Mouse (Mus musculus) forebrain, embryonic 15.5 days (tissue): ENCODE results near the gene Sgsm3. TPM values are rescaled to one million over a fixed set of nuclear protein-coding genes. Genes with fewer than 3 reads are reported as not detected.

Experiments
- ATAC-seq: fragments of 200-750 bp; cut with Nextera tagmentation; replicated peaks from 2 replicates; pipeline ENCODE4 v1.8.0; 2017; ENCODE audit warnings: mild to moderate bottlenecking, moderate TSS enrichment, moderate library complexity
- H3K27ac ChIP-seq: fragments of 300-500 bp; sonication (generic); replicated peaks from 2 replicates; pipeline ENCODE4 v1.5.1; 2015; ENCODE audit warnings: mild to moderate bottlenecking, inconsistent platforms
- H3K27me3 ChIP-seq: fragments of 300-500 bp; sonication (generic); 2 replicates; pipeline ENCODE4 v1.6.1; 2015; ENCODE audit warnings: inconsistent platforms
- H3K36me3 ChIP-seq: fragments of 300-500 bp; sonication (generic); 2 replicates; pipeline ENCODE4 v1.6.1; 2015; ENCODE audit warnings: mild to moderate bottlenecking, inconsistent platforms
- H3K4me1 ChIP-seq: fragments of 300-500 bp; sonication (generic); 2 replicates; pipeline ENCODE4 v1.6.1; 2015; ENCODE audit warnings: inconsistent platforms
- H3K4me2 ChIP-seq: fragments of 300-500 bp; sonication (generic); replicated peaks from 2 replicates; pipeline ENCODE4 v1.6.1; 2015; ENCODE audit warnings: mild to moderate bottlenecking, inconsistent platforms
- H3K4me3 ChIP-seq: fragments of 300-500 bp; sonication (generic); 2 replicates; pipeline ENCODE4 v1.5.1; 2015; ENCODE audit warnings: mild to moderate bottlenecking, inconsistent platforms
- H3K9ac ChIP-seq: fragments of 300-500 bp; sonication (generic); replicated peaks from 2 replicates; pipeline ENCODE4 v1.6.1; 2015; ENCODE audit warnings: mild to moderate bottlenecking, inconsistent platforms
- H3K9me3 ChIP-seq: fragments of 300-500 bp; sonication (generic); 2 replicates; pipeline ENCODE4 v1.6.1; 2016; ENCODE audit warnings: inconsistent platforms
- WGBS: fragments of 180-500 bp; shearing (Covaris S2); methylation state at CpG from one replicate; pipeline ENCODE4 v1.1.7; 2015; ENCODE audit warnings: mixed read lengths; 5-methylcytosine and 5-hydroxymethylcytosine counted together
- polyA plus RNA-seq: library from polyadenylated mRNA; unstranded; fragments of >200 nt; fragmentation: Nextera tagmentation; extraction: Ambion mirVana; gene quantifications from 2 replicates; pipeline ENCODE4 v1.2.1, GENCODE M21; 2015

Gene Sgsm3
- polyA plus RNA-seq, 1 experiment from 2014 or later, result 56.6 TPM

GRCm38 (mm10) chr15:81012359-81012758 lies 34.8 kb downstream of the Sgsm3 start:
- WGBS, result 84% methylated on average over 4 of the region's 4 CpGs
- Histone ChIP-seq H3K27ac (no peak overlapping the region), H3K9ac (no peak overlapping the region), H3K9me3 (no peaks in the 10 kb centered on the region), H3K4me1 (no peaks in the 10 kb centered on the region), H3K4me3 (no peak overlapping the region), H3K27me3 (no peaks in the 10 kb centered on the region), H3K4me2 (no peak overlapping the region), H3K36me3 (peaks cover 61% of the 10 kb centered on the region)
- no peak for ATAC-seq

- H3K27me3 ChIP-seq, result no peaks in the 10 kb centered on the region
- no peaks in the 10 kb centered on the region for H3K9me3 ChIP-seq
- H3K4me3 ChIP-seq, result no peak overlapping the region
- H3K4me1 ChIP-seq, result no peaks in the 10 kb centered on the region
- ATAC-seq, result no peak
- WGBS, result 92% methylated on average over 7 of the region's 7 CpGs
- peaks cover 69% of the 10 kb centered on the region for H3K36me3 ChIP-seq
- H3K9ac ChIP-seq, result no peak overlapping the region
- H3K27ac ChIP-seq, result no peak overlapping the region
- no peak overlapping the region for H3K4me2 ChIP-seq
Observed at GRCm38 (mm10) chr15:81013186-81013585, 35.6 kb downstream of the Sgsm3 start.

DNA sequence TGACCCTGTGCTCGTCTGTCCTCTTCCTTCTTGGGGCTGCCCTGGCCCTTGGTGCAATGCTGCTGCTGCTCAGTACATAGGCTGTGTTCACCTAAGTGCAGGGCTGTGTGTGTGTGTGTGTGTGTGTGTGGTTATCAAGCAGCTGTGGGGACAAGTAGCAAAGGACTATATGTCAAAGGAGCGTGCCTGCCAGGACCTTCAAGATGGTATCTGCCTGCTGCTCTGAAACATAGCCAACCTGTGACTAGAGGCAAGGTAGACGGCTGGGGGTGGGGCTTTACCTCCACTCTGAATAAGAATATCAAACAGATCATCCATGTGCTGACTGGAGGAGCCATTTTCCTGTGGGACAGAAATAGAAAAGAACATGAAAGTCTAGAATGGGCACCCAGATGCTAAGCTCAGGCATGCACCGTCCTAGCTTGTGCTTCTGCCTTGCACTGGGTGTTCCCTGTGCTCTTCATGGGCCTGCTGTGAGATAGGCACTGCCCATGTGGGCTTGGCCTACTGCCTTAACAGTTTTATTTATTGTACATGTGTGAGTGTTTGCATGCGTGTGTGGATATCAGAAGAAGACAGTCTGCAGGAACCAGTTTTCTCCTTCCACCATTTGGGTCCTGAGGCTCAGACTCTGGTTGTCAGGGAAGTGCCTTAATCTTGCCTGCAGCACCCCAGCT lies 37.6 kb downstream of the Sgsm3 start:
- Histone ChIP-seq H3K4me3 (no peak overlapping the region), H3K27me3 (no peaks in the 10 kb centered on the region), H3K36me3 (peaks cover 69% of the 10 kb centered on the region), H3K9ac (no peak overlapping the region), H3K27ac (no peak overlapping the region), H3K4me2 (no peak overlapping the region), H3K4me1 (no peaks in the 10 kb centered on the region), H3K9me3 (no peaks in the 10 kb centered on the region)
- no peak for ATAC-seq
- 92% methylated on average over 5 of the region's 5 CpGs for WGBS

- H3K27me3 ChIP-seq, result no peaks in the 10 kb centered on the region
- no peaks in the 10 kb centered on the region for H3K4me1 ChIP-seq
- H3K9ac ChIP-seq, result no peak overlapping the region
- H3K4me2 ChIP-seq, result no peak overlapping the region
- 92% methylated on average over 10 of the region's 10 CpGs for WGBS
- H3K27ac ChIP-seq, result no peak overlapping the region
- no peak for ATAC-seq
- H3K9me3 ChIP-seq, result no peaks in the 10 kb centered on the region
- H3K4me3 ChIP-seq, result no peak overlapping the region
- peaks cover 56% of the 10 kb centered on the region for H3K36me3 ChIP-seq
Observed at GRCm38 (mm10) chr15:81016488-81016887, 38.9 kb downstream of the Sgsm3 start.

DNA sequence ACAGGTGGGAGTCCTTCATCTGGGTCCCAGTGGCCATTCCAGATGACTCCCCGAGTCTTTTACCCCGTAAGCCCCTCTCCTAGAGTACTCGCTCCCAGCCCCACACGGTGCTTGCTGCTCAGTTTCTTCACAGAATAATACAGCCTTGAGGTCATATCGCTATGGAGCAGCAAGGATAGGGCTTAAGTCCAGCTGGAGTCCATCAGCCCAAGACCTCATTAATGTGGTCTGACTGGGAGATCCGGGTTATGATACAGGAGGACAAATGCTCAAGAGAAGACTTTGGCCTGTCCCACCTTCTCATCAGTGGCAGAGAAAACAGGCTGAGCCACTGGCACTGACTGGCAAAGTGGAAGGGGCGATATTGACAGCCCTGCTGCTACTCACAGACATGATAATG lies 39.7 kb downstream of the Sgsm3 start:
- 91% methylated on average over 7 of the region's 7 CpGs for WGBS
- Histone ChIP-seq H3K9ac (no peak overlapping the region), H3K36me3 (peaks cover 53% of the 10 kb centered on the region)

GRCm38 (mm10) chr15:81021377-81021776 lies 43.8 kb downstream of the Sgsm3 start:
- Histone ChIP-seq H3K36me3 (peaks cover 22% of the 10 kb centered on the region; the same call in 1 of the 2 replicates), H3K4me3 (no peak overlapping the region), H3K9me3 (no peaks in the 10 kb centered on the region), H3K4me1 (no peaks in the 10 kb centered on the region), H3K4me2 (no peak overlapping the region), H3K9ac (no peak overlapping the region), H3K27ac (no peak overlapping the region), H3K27me3 (no peaks in the 10 kb centered on the region)
- no peak for ATAC-seq
- 87% methylated on average over 6 of the region's 6 CpGs for WGBS

More for the DNA sequence above, 39.7 kb downstream of the Sgsm3 start:
- no peak for ATAC-seq
- H3K4me3 ChIP-seq, result no peak overlapping the region
- H3K4me2 ChIP-seq, result no peak overlapping the region
- no peaks in the 10 kb centered on the region for H3K4me1 ChIP-seq
- no peaks in the 10 kb centered on the region for H3K27me3 ChIP-seq
- H3K9me3 ChIP-seq, result no peaks in the 10 kb centered on the region
- H3K27ac ChIP-seq, result no peak overlapping the region

- H3K4me2 ChIP-seq, result no peak overlapping the region
- no peak overlapping the region for H3K9ac ChIP-seq
- peaks cover 15% of the 10 kb centered on the region; the same call in 1 of the 2 replicates for H3K36me3 ChIP-seq
- H3K9me3 ChIP-seq, result no peaks in the 10 kb centered on the region
- ATAC-seq, result no peak
- no peak overlapping the region for H3K4me3 ChIP-seq
- H3K27me3 ChIP-seq, result no peaks in the 10 kb centered on the region
- WGBS, result 93% methylated on average over 7 of the region's 7 CpGs
- no peaks in the 10 kb centered on the region for H3K4me1 ChIP-seq
- H3K27ac ChIP-seq, result no peak overlapping the region
Observed at GRCm38 (mm10) chr15:81022437-81022836, 44.9 kb downstream of the Sgsm3 start.

DNA sequence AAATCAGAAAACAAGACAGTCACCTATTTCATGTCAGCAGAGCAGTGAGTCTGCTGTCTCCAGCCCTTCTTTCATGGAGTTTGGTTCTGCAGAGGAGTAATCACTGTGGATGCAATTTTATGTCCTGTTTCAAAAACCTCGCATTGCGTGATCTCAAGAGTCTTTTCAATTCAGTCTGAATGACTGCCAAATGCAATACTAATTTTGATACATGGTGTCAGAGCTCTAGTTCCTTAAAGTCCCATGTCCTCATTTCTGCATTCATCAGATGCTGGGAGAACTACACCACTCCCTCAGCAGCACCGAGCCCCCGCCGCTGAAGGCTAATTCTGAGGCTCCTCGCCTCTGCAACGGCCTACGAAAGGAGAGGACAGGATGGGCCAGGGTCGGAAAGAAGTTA lies 46.3 kb downstream of the Sgsm3 start:
- H3K9me3 ChIP-seq, result no peaks in the 10 kb centered on the region
- no peak overlapping the region for H3K4me3 ChIP-seq
- no peaks in the 10 kb centered on the region for H3K27me3 ChIP-seq
- 86% methylated on average over 9 of the region's 9 CpGs for WGBS
- no peaks in the 10 kb centered on the region for H3K4me1 ChIP-seq
- no peak overlapping the region for H3K9ac ChIP-seq
- no peak overlapping the region for H3K27ac ChIP-seq
- ATAC-seq, result no peak
- H3K4me2 ChIP-seq, result no peak overlapping the region
- peaks cover 7% of the 10 kb centered on the region; the same call in 1 of the 2 replicates for H3K36me3 ChIP-seq

DNA sequence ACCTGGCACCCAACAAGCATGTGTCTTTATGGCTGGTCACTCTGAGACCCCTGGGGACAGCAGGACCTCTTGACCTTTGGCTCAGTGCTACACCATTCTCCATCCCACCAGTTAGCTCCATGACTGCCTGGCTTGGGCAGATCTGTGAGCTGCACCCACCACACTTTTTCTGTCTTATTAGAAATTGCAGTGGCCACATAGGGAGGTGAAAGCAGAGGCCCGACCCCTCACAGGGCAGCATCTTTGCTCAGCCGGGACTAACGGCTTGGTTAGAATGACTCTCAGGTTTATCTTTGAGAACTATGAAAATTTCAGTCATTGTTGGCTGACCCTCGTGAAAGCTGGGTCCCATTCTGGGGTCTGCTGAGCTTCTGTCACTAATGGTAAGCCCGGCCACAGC lies 49.3 kb downstream of the Sgsm3 start:
- no peaks in the 10 kb centered on the region for H3K27me3 ChIP-seq
- no peaks in the 10 kb centered on the region for H3K9me3 ChIP-seq
- no peaks in the 10 kb centered on the region for H3K4me1 ChIP-seq
- no peak overlapping the region for H3K4me3 ChIP-seq
- 86% methylated on average over 5 of the region's 5 CpGs for WGBS
- no peak overlapping the region for H3K27ac ChIP-seq
- no peaks in the 10 kb centered on the region for H3K36me3 ChIP-seq
- no peak overlapping the region for H3K9ac ChIP-seq
- H3K4me2 ChIP-seq, result no peak overlapping the region
- no peak for ATAC-seq

- 41% methylated on average over 8 of the region's 8 CpGs for WGBS
- no peak overlapping the region for H3K27ac ChIP-seq
- H3K9ac ChIP-seq, result no peak overlapping the region
- peak; percentile 73 for ATAC-seq
- H3K27me3 ChIP-seq, result no peaks in the 10 kb centered on the region
- no peaks in the 10 kb centered on the region for H3K4me1 ChIP-seq
- H3K9me3 ChIP-seq, result no peaks in the 10 kb centered on the region
- H3K36me3 ChIP-seq, result no peaks in the 10 kb centered on the region
- no peak overlapping the region for H3K4me3 ChIP-seq
- no peak overlapping the region for H3K4me2 ChIP-seq
Observed at GRCm38 (mm10) chr15:81027378-81028173, 50.0 kb downstream of the Sgsm3 start.

DNA sequence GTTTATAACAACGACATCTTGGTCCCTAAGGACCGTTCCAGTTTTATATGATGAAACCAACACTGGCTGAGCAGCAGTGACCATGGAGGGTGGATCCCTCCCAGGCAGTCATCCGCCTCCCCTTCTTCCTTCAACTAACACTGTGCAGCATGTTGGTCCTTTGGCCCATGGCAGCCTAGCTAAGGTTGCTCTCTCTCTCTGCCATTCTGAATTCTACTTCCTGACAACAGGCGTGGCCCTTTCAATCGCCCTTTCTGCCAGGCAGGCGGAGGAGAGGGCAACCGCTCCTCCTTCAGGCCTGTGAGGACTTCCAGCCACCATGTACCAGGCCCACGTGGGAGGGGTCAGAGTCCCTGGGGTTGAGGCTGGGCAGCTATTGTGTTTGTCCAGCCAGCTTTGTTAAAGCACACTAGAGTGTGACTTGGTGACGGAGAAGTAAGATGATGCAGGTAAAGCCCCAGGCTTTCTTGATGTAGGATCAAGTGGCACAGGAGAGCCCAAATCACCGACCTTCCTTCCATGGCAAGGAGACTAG lies 53.4 kb downstream of the Sgsm3 start:
- Histone ChIP-seq H3K4me2 (no peak overlapping the region), H3K27me3 (no peaks in the 10 kb centered on the region), H3K9me3 (no peaks in the 10 kb centered on the region), H3K4me3 (no peak overlapping the region), H3K36me3 (no peaks in the 10 kb centered on the region), H3K9ac (no peak overlapping the region), H3K27ac (no peak overlapping the region), H3K4me1 (peaks cover 10% of the 10 kb centered on the region; the same call in 1 of the 2 replicates)
- no peak for ATAC-seq
- WGBS, result 62% methylated on average over 10 of the region's 10 CpGs

DNA sequence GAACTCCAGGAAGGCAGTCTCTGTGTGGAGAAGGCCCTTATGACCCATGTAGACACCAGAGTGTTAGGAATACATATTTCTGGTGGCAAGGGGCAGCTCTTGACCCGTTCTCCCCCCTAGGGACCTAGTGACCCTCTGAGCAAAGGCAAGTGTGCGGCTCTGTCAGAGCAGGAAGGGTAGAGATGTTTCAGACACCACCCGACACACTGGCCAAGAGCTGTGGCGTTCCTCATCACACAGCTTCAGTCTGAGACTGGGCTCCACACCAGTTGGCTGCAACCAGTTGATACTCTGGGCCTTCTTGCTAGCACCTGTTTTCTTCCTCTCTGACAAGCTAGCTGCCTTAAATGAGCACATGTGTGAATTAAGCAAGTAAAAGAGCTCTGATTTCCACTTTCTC lies 54.0 kb downstream of the Sgsm3 start:
- no peak for ATAC-seq
- Histone ChIP-seq H3K4me2 (no peak overlapping the region), H3K36me3 (no peaks in the 10 kb centered on the region), H3K9me3 (no peaks in the 10 kb centered on the region), H3K4me1 (peaks cover 10% of the 10 kb centered on the region; the same call in 1 of the 2 replicates), H3K9ac (no peak overlapping the region), H3K27ac (no peak overlapping the region), H3K4me3 (no peak overlapping the region), H3K27me3 (no peaks in the 10 kb centered on the region)
- WGBS, result 92% methylated on average over 4 of the region's 4 CpGs
